29 mouse cellular contexts compared by ENCODE assay signal in genomic region chr6:92854873-92855272, GRCm38 (mm10). TPM values are rescaled to one million over a fixed set of nuclear protein-coding genes. Genes with fewer than 3 reads are reported as not detected.
"Had no signal": no experiment of that assay in that cellular context is flagged by ENCODE, and none has a peak within 500 bp of the region (broad histone marks: within the 10 kb centered on the region; RNA-seq: fewer than 3 reads in every experiment).

No protein-coding gene starts in this region.

- H3K9ac ChIP-seq: liver, embryonic 13.5 days; midbrain, embryonic 13.5 days; neural tube, embryonic 13.5 days had no signal

- H3K27ac ChIP-seq: kidney, postnatal 0 days; layer of hippocampus, adult 2 months; liver, embryonic 13.5 days; macrophage; midbrain, embryonic 10.5 days; midbrain, embryonic 13.5 days; neural tube, embryonic 13.5 days had no signal

- DNase-seq: kidney, adult 2 months; kidney, postnatal 25 days; layer of hippocampus, adult 9-11 months; liver, embryonic 13.5 days; retina, postnatal 1 day; right cerebral cortex, postnatal 25 days; spleen, adult 18-20 months; thymus, adult 18-20 months; thymus, postnatal 36 days had no signal

- H3K36me3 ChIP-seq: liver, embryonic 13.5 days; midbrain, embryonic 10.5 days; midbrain, embryonic 13.5 days; neural tube, embryonic 13.5 days had no signal

- H3K4me3 ChIP-seq: layer of hippocampus, adult 2 months; liver, embryonic 13.5 days; megakaryocyte, embryonic 14.5 days; midbrain, embryonic 10.5 days; midbrain, embryonic 13.5 days; myocyte; neural tube, embryonic 13.5 days had no signal

- H3K9me3 ChIP-seq: liver, embryonic 13.5 days; midbrain, embryonic 10.5 days; midbrain, embryonic 13.5 days; neural tube, embryonic 13.5 days had no signal

- ATAC-seq: intestine, postnatal 0 days; midbrain, embryonic 13.5 days; midbrain, embryonic 16.5 days had no signal

- H3K4me2 ChIP-seq: liver, embryonic 13.5 days; midbrain, embryonic 13.5 days; neural tube, embryonic 13.5 days had no signal

- H3K4me1 ChIP-seq: liver, embryonic 13.5 days; megakaryocyte, embryonic 14.5 days had no signal

- H3K27me3 ChIP-seq: liver, embryonic 13.5 days; megakaryocyte, embryonic 14.5 days; neural tube, embryonic 13.5 days had no signal

RNA-seq across cellular contexts. Expression of gene Gm15737, which starts 14.3 kb away (rescaled TPM):
- total RNA-seq: layer of hippocampus, adult 2 months; layer of hippocampus, postnatal 25 days; left cerebral cortex, adult 18-20 months; left cerebral cortex, postnatal 36 days; liver, adult 2 months; monocyte, adult 5-6 weeks; neutrophil, adult 5-6 weeks had no signal
- polyA plus RNA-seq: kidney, adult 2 months; liver, adult 2 months; liver, embryonic 13.5 days; liver, embryonic 16.5 days; macrophage; midbrain, embryonic 10.5 days; midbrain, embryonic 13.5 days; midbrain, embryonic 16.5 days; myocyte; neural tube, embryonic 13.5 days; testis, adult 2 months had no signal

RNA-seq across cellular contexts. Expression of gene A730049H05Rik, which starts 38.6 kb away (rescaled TPM):
- total RNA-seq: left cerebral cortex, adult 18-20 months; left cerebral cortex, postnatal 36 days; liver, adult 2 months; monocyte, adult 5-6 weeks; neutrophil, adult 5-6 weeks had no signal
- polyA plus RNA-seq: large intestine, adult 2 months; liver, adult 2 months; liver, embryonic 16.5 days; macrophage; testis, adult 2 months; urinary bladder, adult 2 months had no signal
